Mouse (Mus musculus) bone marrow, adult 2 months (tissue): Measurements from ENCODE around the gene 4930442H23Rik.

Experiments used
- CTCF ChIP-seq: fragments of 200-500 bp; IDR thresholded peaks from 2 replicates; pipeline ENCODE4 v1.5.1; 2011; ENCODE audit warnings: low read length, control low read depth; ENCODE audit not compliant: control insufficient read depth, insufficient read depth
- POLR2A ChIP-seq: fragments of 200-500 bp; IDR thresholded peaks from 2 replicates; pipeline ENCODE4 v1.6.1; 2011; ENCODE audit warnings: low read depth, mild to moderate bottlenecking, control low read depth, low read length, borderline replicate concordance; ENCODE audit not compliant: control insufficient read depth

GRCm38 (mm10) chr10:81184765-81185164 lies 1.1 kb upstream of the 4930442H23Rik start:
- TF ChIP-seq CTCF (no peak), POLR2A (no peak)
